Mouse (Mus musculus) cerebellum, postnatal 14 days (tissue): ENCODE data around the gene Tmem223.

Source experiments
- DNase-seq, 2 experiments: peaks; one replicate each; pipeline ENCODE4 v3.0.0; 2021; ENCODE audit warnings: mixed read lengths in 2 of 2

Tmem223 gene

GRCm38 (mm10) chr19:8747368-8747767 is 23.4 kb upstream of the Tmem223 start:
- no peak for DNase-seq

- no peak for DNase-seq
These were observed 15.1 kb upstream of the Tmem223 start for GRCm38 (mm10) chr19:8755652-8756051.

- peak; percentile 97 for DNase-seq
These were observed 14.0 kb upstream of the Tmem223 start, which contains the start of gene Nxf1 for GRCm38 (mm10) chr19:8756635-8757387. TSS of gene Nxf1 (plus strand) at chr19:8757073.

- no peak for DNase-seq
These were observed 13.3 kb upstream of the Tmem223 start for GRCm38 (mm10) chr19:8757471-8757998.

GRCm38 (mm10) chr19:8758899-8759298 is 11.9 kb upstream of the Tmem223 start:
- no peak for DNase-seq

GRCm38 (mm10) chr19:8760757-8761156 is 10.0 kb upstream of the Tmem223 start:
- DNase-seq, result no peak

GRCm38 (mm10) chr19:8763276-8763675 is 7.5 kb upstream of the Tmem223 start:
- DNase-seq, result no peak

- DNase-seq, result no peak
These were observed 5.2 kb upstream of the Tmem223 start for GRCm38 (mm10) chr19:8765562-8765961.

GRCm38 (mm10) chr19:8772996-8773395 is 2.2 kb downstream of the Tmem223 start:
- no peak for DNase-seq

- DNase-seq, result no peak
These were observed 2.6 kb downstream of the Tmem223 start for GRCm38 (mm10) chr19:8773409-8773808.

GRCm38 (mm10) chr19:8774086-8774835 is 3.5 kb downstream of the Tmem223 start, which contains the start of gene Tmem179b:
TSS of gene Tmem179b (minus strand) at chr19:8774467.
- peak; percentile 98 to 99 for DNase-seq

- DNase-seq, result no peak
These were observed 4.2 kb downstream of the Tmem223 start for GRCm38 (mm10) chr19:8774951-8775421.

GRCm38 (mm10) chr19:8786008-8786781 is 15.4 kb downstream of the Tmem223 start, which contains the start of gene Taf6l:
TSS of gene Taf6l (minus strand) at chr19:8786417.
- DNase-seq, result peak; percentile 90 to 92

- peak; percentile 61 to 67 for DNase-seq
These were observed 17.7 kb downstream of the Tmem223 start for GRCm38 (mm10) chr19:8788521-8788920.

- peak in 1 of 2 experiments; percentile 18 for DNase-seq
These were observed 18.4 kb downstream of the Tmem223 start for GRCm38 (mm10) chr19:8789171-8789570.

- DNase-seq, result peak; percentile 59 to 64
These were observed 19.4 kb downstream of the Tmem223 start for GRCm38 (mm10) chr19:8790171-8790570.

GRCm38 (mm10) chr19:8798264-8798946 is 27.6 kb downstream of the Tmem223 start, which contains the start of gene Polr2g:
TSS of gene Polr2g (minus strand) at chr19:8798577.
- peak; percentile 90 for DNase-seq

- DNase-seq, result no peak
These were observed 28.1 kb downstream of the Tmem223 start for GRCm38 (mm10) chr19:8798947-8799315.

- DNase-seq, result peak; percentile 93
These were observed 31.5 kb downstream of the Tmem223 start, which contains the start of gene Zbtb3 for GRCm38 (mm10) chr19:8802130-8802821. TSS of gene Zbtb3 (plus strand) at chr19:8802555.

GRCm38 (mm10) chr19:8803204-8803780 is 32.5 kb downstream of the Tmem223 start:
- DNase-seq, result no peak
